Mouse (Mus musculus) left cerebral cortex, adult 18-20 months (tissue): ENCODE data around the gene Rtn4rl2. TPM values are rescaled to one million over a fixed set of nuclear protein-coding genes. Genes with fewer than 3 reads are reported as not detected.

Source experiments
- microRNA-seq, 2 experiments: library from miRNA; unstranded; fragments of <30 nt; microRNA quantifications; one replicate each; pipeline ENCODE4 v1.2.0; 2021
- total RNA-seq, 2 experiments: library from RNA; stranded (reverse); gene quantifications; 2 replicates each; pipeline ENCODE4 v1.2.3; 2021

Rtn4rl2 gene
- total RNA-seq, 2 experiments from 2014 or later = 91.9 to 95.9 TPM

Small RNA genes lying within 50 kb of the gene (microRNA-seq; reads per million reads assigned to microRNA genes)
- 0 reads per million in 2 experiments for gene Gm24332

Other genes with a start within 250 kb of the Rtn4rl2 start
- gene Ctnnd1, start 235.9 kb downstream of the Rtn4rl2 start, total RNA-seq = 10 to 100 TPM; 59.5 to 62.9 TPM
- not detected for gene Btbd18, start 227.6 kb downstream of the Rtn4rl2 start, total RNA-seq
- 10 to 100 TPM; 28.9 to 37.9 TPM for gene Selenoh, start 215.9 kb downstream of the Rtn4rl2 start, total RNA-seq
- gene Gm28635, start 208.7 kb downstream of the Rtn4rl2 start, total RNA-seq = 1 to 10 TPM; 5.8 to 6.1 TPM
- gene Med19, start 208.3 kb downstream of the Rtn4rl2 start, total RNA-seq = 10 to 100 TPM; 31.4 to 33.8 TPM
- 100 to 1,000 TPM; 235 to 251 TPM for gene Tmx2, start 207.6 kb downstream of the Rtn4rl2 start, total RNA-seq
- 10 to 100 TPM; 49.2 TPM for gene Zdhhc5, start 171.5 kb downstream of the Rtn4rl2 start, total RNA-seq
- gene Clp1, start 159.4 kb downstream of the Rtn4rl2 start, total RNA-seq = 10 to 100 TPM; 10.4 to 10.5 TPM
- gene Ypel4, start 152.7 kb downstream of the Rtn4rl2 start, total RNA-seq = 10 to 100 TPM; 92.2 to 93.5 TPM
- 1 to 10 TPM; 2.2 to 2.5 TPM for gene Gm19426, start 143.1 kb downstream of the Rtn4rl2 start, total RNA-seq
- 1 to 10 TPM; 8.5 to 9.2 TPM for gene Serping1, start 111.3 kb downstream of the Rtn4rl2 start, total RNA-seq
- gene Ube2l6, start 87.9 kb downstream of the Rtn4rl2 start, total RNA-seq = 1 to 10 TPM; 8.2 to 8.5 TPM
- gene Smtnl1, start 64.1 kb downstream of the Rtn4rl2 start, total RNA-seq = not detected
- 10 to 100 TPM; 46.9 to 57.8 TPM for gene Timm10, start 59.7 kb downstream of the Rtn4rl2 start, total RNA-seq
- gene Slc43a1, start 47.9 kb downstream of the Rtn4rl2 start, total RNA-seq = under 1 TPM; 0.21 to 0.23 TPM
- under 1 TPM; 0.19 to 0.33 TPM for gene Slc43a3, start 49.9 kb upstream of the Rtn4rl2 start, total RNA-seq
- not detected for gene Prg2, start 93.8 kb upstream of the Rtn4rl2 start, total RNA-seq
- not detected for gene Prg3, start 101.5 kb upstream of the Rtn4rl2 start, total RNA-seq
- 100 to 1,000 TPM; 105 to 109 TPM for gene Ssrp1, start 150.5 kb upstream of the Rtn4rl2 start, total RNA-seq
- gene P2rx3, start 150.8 kb upstream of the Rtn4rl2 start, total RNA-seq = 1 to 10 TPM; 1.9 to 2.1 TPM
- gene Tnks1bp1, start 161.3 kb upstream of the Rtn4rl2 start, total RNA-seq = 100 to 1,000 TPM; 128 to 136 TPM
- gene Aplnr, start 249.5 kb upstream of the Rtn4rl2 start, total RNA-seq = under 1 TPM; 0.09 to 0.12 TPM